Mouse (Mus musculus): ENCODE data around the gene Etv6. TPM values are rescaled to one million over a fixed set of nuclear protein-coding genes. Genes with fewer than 3 reads are reported as not detected.

Etv6 gene
- polyA plus RNA-seq, 1 experiment: 16.2 TPM

DNA sequence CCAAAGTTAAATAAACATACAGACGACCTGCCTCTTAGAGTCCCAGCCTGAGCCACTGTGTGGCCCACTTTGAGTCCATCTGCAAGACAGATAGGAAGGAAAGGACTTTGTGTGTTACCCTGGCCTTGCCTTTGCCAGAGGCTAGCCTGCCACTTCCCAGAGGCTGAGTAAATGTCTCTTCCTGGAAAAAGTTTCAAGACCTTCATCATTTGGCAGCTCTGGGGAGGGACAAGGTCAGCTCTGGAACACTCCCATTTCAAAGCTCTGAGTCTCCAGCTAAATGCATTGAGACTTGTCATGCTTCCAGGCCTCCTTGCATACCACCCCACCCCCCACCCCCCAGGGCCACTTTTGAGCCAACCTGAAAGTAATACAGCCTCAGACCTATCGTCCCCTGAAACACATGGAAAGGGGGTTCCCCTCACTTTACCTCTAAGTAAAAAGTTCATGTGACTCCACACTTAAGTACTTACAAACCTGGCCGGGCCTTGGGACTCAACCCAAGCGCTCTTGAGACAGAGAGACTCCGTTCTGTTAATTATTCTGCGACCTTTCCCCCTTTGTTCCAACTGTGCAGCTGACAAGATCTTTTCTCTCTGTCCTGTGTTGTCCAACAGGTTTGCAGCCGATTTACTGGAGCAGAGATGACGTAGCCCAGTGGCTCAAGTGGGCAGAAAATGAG is 186.9 kb downstream of the Etv6 start:
- TF ChIP-seq CTCF (IDR thresholded peaks at IDR 0.05; ENCODE audit: extremely low read depth, insufficient read length, insufficient replicate concordance, low read depth, low read length) (no peak), POLR2A (IDR thresholded peaks at IDR 0.05; ENCODE audit: low read depth, low read length) (no peak)
- Histone ChIP-seq H3K27ac (ENCODE audit: insufficient read depth, low read depth, low read length) (no peak overlapping the region), H3K36me3 (ENCODE audit: control insufficient read depth, insufficient read depth, low read length) (peaks cover 17% of the 10 kb centered on the region), H3K4me1 (ENCODE audit: control insufficient read depth, insufficient read depth, insufficient read length, low read length) (peaks cover 22% of the 10 kb centered on the region), H3K4me3 (ENCODE audit: low read depth, low read length) (no peak overlapping the region), H3K27me3 (ENCODE audit: control insufficient read depth, insufficient read depth, low read length) (no peaks in the 10 kb centered on the region)
- 53% methylated on average over 8 of the region's 8 CpGs for WGBS

DNA sequence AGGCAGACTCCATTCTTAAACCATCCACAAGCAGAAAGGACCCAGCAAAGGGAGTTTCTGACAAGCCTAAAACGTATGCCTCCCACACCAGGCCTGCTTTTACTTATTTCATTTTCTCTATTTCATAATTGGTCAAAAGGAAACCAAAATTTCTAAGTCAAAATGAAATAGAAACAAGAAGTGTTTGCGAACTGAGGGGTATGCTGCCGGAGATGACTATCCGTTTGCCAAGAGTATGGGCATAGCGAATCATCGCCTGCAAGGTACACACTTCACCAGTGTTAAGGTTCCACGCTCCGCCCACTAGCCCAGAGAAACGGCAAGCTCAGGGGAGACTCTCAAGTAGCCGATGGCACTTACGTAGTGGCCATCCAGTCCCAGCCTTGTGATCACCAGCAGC is 190.1 kb downstream of the Etv6 start:
- Histone ChIP-seq H3K4me1 (ENCODE audit: control insufficient read depth, insufficient read depth, insufficient read length, low read length) (peaks cover 8% of the 10 kb centered on the region; the same call in 1 of the 2 replicates), H3K27me3 (ENCODE audit: control insufficient read depth, insufficient read depth, low read length) (no peaks in the 10 kb centered on the region), H3K4me3 (ENCODE audit: low read depth, low read length) (no peak overlapping the region), H3K27ac (ENCODE audit: insufficient read depth, low read depth, low read length) (0 out of 2 replicates have a peak overlapping the region, but pooled peaks have one; percentile 21), H3K36me3 (ENCODE audit: control insufficient read depth, insufficient read depth, low read length) (peaks cover 34% of the 10 kb centered on the region)
- TF ChIP-seq CTCF (IDR thresholded peaks at IDR 0.05; ENCODE audit: extremely low read depth, insufficient read length, insufficient replicate concordance, low read depth, low read length): no peak
- TF ChIP-seq POLR2A (IDR thresholded peaks at IDR 0.05; ENCODE audit: low read depth, low read length): no peak
- WGBS: 84% methylated on average over 11 of the region's 11 CpGs

DNA sequence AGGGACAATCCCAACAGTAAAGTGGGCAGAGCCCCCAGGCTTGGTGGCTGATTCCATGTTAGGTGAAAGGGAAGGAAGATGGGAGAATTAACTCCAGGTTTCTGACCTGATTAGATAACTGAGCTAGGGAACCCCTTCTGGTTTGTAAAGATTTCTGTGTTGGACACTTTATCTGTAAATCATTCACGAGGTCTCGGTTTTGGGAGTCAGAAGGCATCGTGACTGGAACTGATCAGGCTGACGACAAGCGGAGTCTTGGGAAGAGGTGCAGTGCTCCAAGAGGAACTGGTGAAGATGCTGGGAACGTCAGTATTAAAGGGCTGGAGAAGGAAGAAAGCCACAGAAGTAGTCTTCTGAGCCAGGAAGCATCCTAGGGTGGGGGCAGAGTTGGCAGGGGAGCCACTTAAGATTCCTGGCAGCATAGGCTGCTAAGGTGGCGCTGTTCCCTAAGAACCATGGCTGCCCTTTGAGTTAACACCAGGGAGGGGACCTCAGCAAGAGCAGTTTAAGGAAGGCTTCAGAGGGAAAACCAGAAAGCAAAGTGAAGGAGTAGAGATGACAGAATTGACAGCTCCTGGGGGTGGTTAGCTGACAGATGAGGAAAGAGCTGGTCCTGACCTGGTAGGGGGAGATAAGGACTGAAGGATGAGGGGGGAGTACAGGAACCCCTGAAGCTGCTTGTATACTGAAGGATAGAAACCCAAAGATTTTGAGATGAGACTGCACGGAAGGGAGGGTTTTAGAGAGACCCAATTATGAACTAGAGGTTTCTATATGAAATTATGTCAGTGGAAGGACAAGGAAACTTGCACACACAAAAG is 191.1 kb downstream of the Etv6 start:
- H3K4me3 ChIP-seq (ENCODE audit: low read depth, low read length): no peak overlapping the region
- peaks cover 38% of the 10 kb centered on the region for H3K36me3 ChIP-seq (ENCODE audit: control insufficient read depth, insufficient read depth, low read length)
- no peak for TF ChIP-seq CTCF (IDR thresholded peaks at IDR 0.05; ENCODE audit: extremely low read depth, insufficient read length, insufficient replicate concordance, low read depth, low read length)
- TF ChIP-seq POLR2A (IDR thresholded peaks at IDR 0.05; ENCODE audit: low read depth, low read length): no peak
- H3K27me3 ChIP-seq (ENCODE audit: control insufficient read depth, insufficient read depth, low read length): no peaks in the 10 kb centered on the region
- WGBS: 80% methylated on average over 8 of the region's 8 CpGs
- H3K4me1 ChIP-seq (ENCODE audit: control insufficient read depth, insufficient read depth, insufficient read length, low read length): no peaks in the 10 kb centered on the region; the same call in 1 of the 2 replicates
- no peak overlapping the region for H3K27ac ChIP-seq (ENCODE audit: insufficient read depth, low read depth, low read length)

DNA sequence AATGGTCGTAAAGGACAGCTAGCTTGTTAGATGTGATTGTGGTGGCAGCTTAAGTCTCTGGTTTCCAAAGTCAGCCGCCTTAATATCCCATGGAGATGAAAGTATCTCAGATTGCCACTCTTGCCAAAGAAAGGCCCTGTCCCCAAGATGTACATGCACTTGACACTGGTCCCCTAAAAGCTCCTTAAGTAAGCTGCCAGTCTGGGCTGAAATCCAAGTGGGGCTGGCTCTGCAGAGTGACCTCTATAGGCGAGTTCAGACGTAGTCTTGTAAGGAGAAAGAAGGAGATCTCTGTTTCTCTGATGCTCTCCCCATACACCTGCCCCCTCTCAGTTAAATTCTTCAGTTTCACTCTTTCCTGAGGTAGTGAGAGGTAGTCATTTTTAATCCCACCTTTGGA is 200.8 kb downstream of the Etv6 start:
- peaks cover 22% of the 10 kb centered on the region for H3K36me3 ChIP-seq (ENCODE audit: control insufficient read depth, insufficient read depth, low read length)
- TF ChIP-seq POLR2A (IDR thresholded peaks at IDR 0.05; ENCODE audit: low read depth, low read length) (no peak), CTCF (IDR thresholded peaks at IDR 0.05; ENCODE audit: extremely low read depth, insufficient read length, insufficient replicate concordance, low read depth, low read length) (no peak)
- H3K4me3 ChIP-seq (ENCODE audit: low read depth, low read length): no peak overlapping the region
- no peaks in the 10 kb centered on the region for H3K4me1 ChIP-seq (ENCODE audit: control insufficient read depth, insufficient read depth, insufficient read length, low read length)
- WGBS: 74% methylated on average over 4 of the region's 4 CpGs
- H3K27me3 ChIP-seq (ENCODE audit: control insufficient read depth, insufficient read depth, low read length): no peaks in the 10 kb centered on the region
- no peak overlapping the region for H3K27ac ChIP-seq (ENCODE audit: insufficient read depth, low read depth, low read length)

DNA sequence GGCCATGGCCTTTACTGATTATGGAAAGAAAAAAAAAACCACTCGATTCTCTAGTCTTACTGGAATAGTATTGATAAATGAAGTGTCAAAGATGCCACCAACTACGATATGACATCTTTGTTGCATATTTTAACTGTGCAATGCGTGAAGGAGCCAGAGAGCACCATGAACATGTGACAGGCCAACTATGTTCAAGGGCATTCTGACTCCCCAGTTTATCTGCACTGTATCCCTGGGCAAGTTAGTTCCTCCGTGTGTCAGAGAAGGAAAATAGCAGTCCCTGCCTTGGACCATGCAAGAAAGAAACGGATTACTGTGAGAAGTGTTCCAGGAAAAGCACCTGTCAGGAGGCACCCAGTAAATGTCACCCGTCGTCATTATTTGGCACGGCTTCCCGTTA is 203.0 kb downstream of the Etv6 start:
- Histone ChIP-seq H3K27me3 (ENCODE audit: control insufficient read depth, insufficient read depth, low read length) (no peaks in the 10 kb centered on the region), H3K36me3 (ENCODE audit: control insufficient read depth, insufficient read depth, low read length) (peaks cover 16% of the 10 kb centered on the region), H3K4me1 (ENCODE audit: control insufficient read depth, insufficient read depth, insufficient read length, low read length) (peaks cover 9% of the 10 kb centered on the region; the same call in 1 of the 2 replicates), H3K27ac (ENCODE audit: insufficient read depth, low read depth, low read length) (no peak overlapping the region), H3K4me3 (ENCODE audit: low read depth, low read length) (no peak overlapping the region)
- TF ChIP-seq CTCF (IDR thresholded peaks at IDR 0.05; ENCODE audit: extremely low read depth, insufficient read length, insufficient replicate concordance, low read depth, low read length) (no peak), POLR2A (IDR thresholded peaks at IDR 0.05; ENCODE audit: low read depth, low read length) (no peak)
- 82% methylated on average over 9 of the region's 9 CpGs for WGBS

DNA sequence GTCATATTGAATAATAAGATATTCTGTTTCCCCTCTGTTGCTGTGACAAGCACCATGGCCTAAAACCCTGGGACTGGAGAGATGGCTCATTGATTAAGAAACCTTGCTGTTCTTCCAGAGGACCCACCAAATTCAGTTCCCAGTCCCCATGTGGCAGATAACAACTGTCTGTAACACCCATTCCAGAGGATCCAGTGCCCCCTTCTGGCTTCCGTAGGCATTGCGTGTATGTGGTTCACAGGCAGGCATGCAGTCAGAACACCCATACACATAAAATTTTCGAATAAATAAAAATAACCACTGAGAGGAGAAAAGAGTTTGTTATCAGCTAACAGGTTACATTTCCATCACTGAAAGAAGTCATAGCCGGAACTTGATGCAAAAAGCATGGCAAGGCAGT is 205.5 kb downstream of the Etv6 start:
- Histone ChIP-seq H3K4me1 (ENCODE audit: control insufficient read depth, insufficient read depth, insufficient read length, low read length) (peaks cover 9% of the 10 kb centered on the region; the same call in 1 of the 2 replicates), H3K27ac (ENCODE audit: insufficient read depth, low read depth, low read length) (no peak overlapping the region), H3K4me3 (ENCODE audit: low read depth, low read length) (no peak overlapping the region), H3K27me3 (ENCODE audit: control insufficient read depth, insufficient read depth, low read length) (no peaks in the 10 kb centered on the region), H3K36me3 (ENCODE audit: control insufficient read depth, insufficient read depth, low read length) (peaks cover 2% of the 10 kb centered on the region; the same call in 1 of the 2 replicates)
- 95% methylated on average over 4 of the region's 4 CpGs for WGBS
- TF ChIP-seq CTCF (IDR thresholded peaks at IDR 0.05; ENCODE audit: extremely low read depth, insufficient read length, insufficient replicate concordance, low read depth, low read length) (peak; percentile 51; the same call in 1 of the 2 replicates), POLR2A (IDR thresholded peaks at IDR 0.05; ENCODE audit: low read depth, low read length) (no peak)

DNA sequence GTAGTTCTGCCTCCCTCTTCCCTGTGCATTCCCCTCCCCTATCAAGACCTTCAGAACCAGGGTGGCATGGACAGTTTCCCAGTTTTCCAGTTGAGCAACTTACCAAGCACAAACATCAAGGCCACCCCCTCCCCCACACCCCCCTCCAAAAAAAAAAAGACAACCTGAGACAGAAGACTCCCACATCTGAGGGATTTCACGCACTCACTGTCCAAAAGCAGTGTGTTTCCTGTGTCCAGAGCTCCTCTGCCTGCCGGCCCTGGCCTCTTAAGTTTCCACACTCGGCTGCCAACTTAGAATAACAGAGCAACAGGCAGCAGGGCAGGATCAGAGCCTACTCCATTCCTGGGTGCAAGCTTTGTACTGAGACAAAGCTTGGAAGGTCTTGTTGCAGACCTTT is 207.6 kb downstream of the Etv6 start:
- H3K4me1 ChIP-seq (ENCODE audit: control insufficient read depth, insufficient read depth, insufficient read length, low read length): peaks cover 9% of the 10 kb centered on the region; the same call in 1 of the 2 replicates
- H3K36me3 ChIP-seq (ENCODE audit: control insufficient read depth, insufficient read depth, low read length): peaks cover 2% of the 10 kb centered on the region
- TF ChIP-seq POLR2A (IDR thresholded peaks at IDR 0.05; ENCODE audit: low read depth, low read length) (no peak), CTCF (IDR thresholded peaks at IDR 0.05; ENCODE audit: extremely low read depth, insufficient read length, insufficient replicate concordance, low read depth, low read length) (no peak)
- H3K27ac ChIP-seq (ENCODE audit: insufficient read depth, low read depth, low read length): peak overlapping the region; percentile 44
- WGBS: 13% methylated on average over 3 of the region's 3 CpGs
- no peak overlapping the region for H3K4me3 ChIP-seq (ENCODE audit: low read depth, low read length)
- H3K27me3 ChIP-seq (ENCODE audit: control insufficient read depth, insufficient read depth, low read length): no peaks in the 10 kb centered on the region
